Mouse (Mus musculus) CH12.LX (cell line): ENCODE data around the gene Slc47a2. TPM values are rescaled to one million over a fixed set of nuclear protein-coding genes. Genes with fewer than 3 reads are reported as not detected.

ENCODE experiments used
- DNase-seq: peaks from one replicate; pipeline ENCODE4 v3.0.0-alpha.2; 2013; ENCODE audit errors: extremely low read depth
- H3K27ac ChIP-seq: 2 replicates; pipeline ENCODE4 v1.5.1; 2012; ENCODE audit warnings: low read depth, mild to moderate bottlenecking, control low read depth, moderate library complexity; ENCODE audit not compliant: insufficient read depth
- H3K27me3 ChIP-seq: replicated peaks from 2 replicates; pipeline ENCODE3; 2012; ENCODE audit warnings: inconsistent platforms
- H3K36me3 ChIP-seq, 2 experiments: replicated peaks in 1 of 2; 2 replicates each; pipeline versions ENCODE3 to v1.6.1; 2012; ENCODE audit warnings: inconsistent platforms in 1 of 2, low read length in 1 of 2, mild to moderate bottlenecking in 1 of 2, mixed read lengths in 1 of 2, moderate library complexity in 1 of 2; ENCODE audit not compliant: control insufficient read depth in 1 of 2, insufficient read depth in 1 of 2
- H3K4me1 ChIP-seq, 2 experiments: 2 replicates each; pipeline ENCODE4 v1.6.1; 2012; ENCODE audit warnings: inconsistent platforms in 1 of 2, moderate library complexity in 1 of 2; ENCODE audit not compliant: insufficient read depth in 2 of 2, control insufficient read depth in 1 of 2
- H3K4me2 ChIP-seq: 2 replicates; pipeline ENCODE4 v1.6.1; 2012; ENCODE audit warnings: low read depth, mild to moderate bottlenecking, control low read depth; ENCODE audit not compliant: poor library complexity, insufficient read depth, severe bottlenecking
- H3K4me3 ChIP-seq, 3 experiments: fragments of 150-350 bp in 1 of 3; sonication (generic) in 1 of 3; replicated peaks in 1 of 3; 2 replicates each; pipeline versions ENCODE3 to v1.5.1; 2011 to 2012; ENCODE audit warnings: low read depth in 2 of 3, low read length in 2 of 3, mild to moderate bottlenecking in 2 of 3, moderate library complexity in 2 of 3, control low read depth in 1 of 3, improper control_type of control experiment in 1 of 3, inconsistent platforms in 1 of 3, mixed read lengths in 1 of 3; ENCODE audit not compliant: poor library complexity in 1 of 3
- H3K79me2 ChIP-seq: replicated peaks from 2 replicates; pipeline ENCODE4 v1.6.1; 2012; ENCODE audit warnings: mild to moderate bottlenecking, moderate library complexity; ENCODE audit not compliant: control insufficient read depth, poor library complexity, insufficient read depth, severe bottlenecking; ENCODE audit errors: extremely low read depth
- H3K9ac ChIP-seq: 2 replicates; pipeline ENCODE4 v1.6.1; 2012; ENCODE audit warnings: low read depth, mild to moderate bottlenecking, control low read depth, moderate library complexity; ENCODE audit not compliant: insufficient read depth
- H3K9me3 ChIP-seq: replicated peaks from 2 replicates; pipeline ENCODE3; 2012; ENCODE audit warnings: low read length, inconsistent platforms, mixed read lengths
- BHLHE40 ChIP-seq: IDR thresholded peaks from 2 replicates; pipeline ENCODE4 v1.6.1; 2011; ENCODE audit warnings: mild to moderate bottlenecking, low read depth, low read length, improper control_type of control experiment
- CHD1 ChIP-seq: IDR thresholded peaks from 2 replicates; pipeline ENCODE4 v1.6.1; 2012; ENCODE audit warnings: low read depth, low read length, improper control_type of control experiment, inconsistent platforms
- CHD2 ChIP-seq: IDR thresholded peaks from 2 replicates; pipeline ENCODE4 v1.6.1; 2011; ENCODE audit warnings: low read length, improper control_type of control experiment
- CTCF ChIP-seq, 2 experiments: IDR thresholded peaks in 1 of 2; conservative IDR thresholded peaks in 1 of 2; 2 replicates each; pipeline ENCODE4 v1.5.1; 2011 to 2012; ENCODE audit warnings: low read depth in 2 of 2, low read length in 2 of 2, improper control_type of control experiment in 1 of 2, inconsistent platforms in 1 of 2, mild to moderate bottlenecking in 1 of 2, moderate library complexity in 1 of 2
- ELF1 ChIP-seq: IDR thresholded peaks from 2 replicates; pipeline ENCODE4 v1.6.1; 2014; ENCODE audit warnings: low read depth, mild to moderate bottlenecking, inconsistent platforms, low read length, improper control_type of control experiment
- GABPA ChIP-seq: IDR thresholded peaks from 2 replicates; pipeline ENCODE4 v1.6.1; 2012; ENCODE audit warnings: low read depth, low read length, improper control_type of control experiment, inconsistent platforms; ENCODE audit not compliant: insufficient replicate concordance
- IRF4 ChIP-seq: IDR thresholded peaks from 2 replicates; pipeline ENCODE4 v1.6.1; 2014; ENCODE audit warnings: low read depth, mild to moderate bottlenecking, inconsistent platforms, low read length, improper control_type of control experiment
- JUN ChIP-seq: IDR thresholded peaks from 2 replicates; pipeline ENCODE4 v1.6.1; 2011; ENCODE audit warnings: low read depth, mild to moderate bottlenecking, low read length, improper control_type of control experiment, moderate library complexity; ENCODE audit not compliant: insufficient read depth
- MAZ ChIP-seq: IDR thresholded peaks from 2 replicates; pipeline ENCODE4 v1.6.1; 2012; ENCODE audit warnings: low read depth, mild to moderate bottlenecking, inconsistent platforms, low read length, improper control_type of control experiment, moderate library complexity
- MEF2A ChIP-seq: IDR thresholded peaks from 2 replicates; pipeline ENCODE4 v1.6.1; 2014; ENCODE audit warnings: low read depth, mild to moderate bottlenecking, inconsistent platforms, low read length, improper control_type of control experiment, borderline replicate concordance
- MYC ChIP-seq: IDR thresholded peaks from 2 replicates; pipeline ENCODE4 v1.6.1; 2011; ENCODE audit warnings: low read depth, mild to moderate bottlenecking, improper control_type of control experiment, low read length
- NELFE ChIP-seq: IDR thresholded peaks from 2 replicates; pipeline ENCODE4 v1.6.1; 2011; ENCODE audit warnings: low read depth, low read length, improper control_type of control experiment
- NRF1 ChIP-seq: IDR thresholded peaks from 2 replicates; pipeline ENCODE4 v1.6.1; 2014; ENCODE audit warnings: low read depth, mild to moderate bottlenecking, inconsistent platforms, low read length, improper control_type of control experiment, moderate library complexity
- PAX5 ChIP-seq: IDR thresholded peaks from 2 replicates; pipeline ENCODE4 v1.6.1; 2012; ENCODE audit warnings: low read length, inconsistent platforms, mixed read lengths
- POLR2A ChIP-seq: IDR thresholded peaks from 2 replicates; pipeline ENCODE4 v1.6.1; 2011; ENCODE audit warnings: low read depth, mild to moderate bottlenecking, improper control_type of control experiment, low read length
- POLR2AphosphoS2 ChIP-seq: IDR thresholded peaks from 2 replicates; pipeline ENCODE4 v1.6.1; 2011; ENCODE audit warnings: low read depth, low read length, improper control_type of control experiment
- RAD21 ChIP-seq: IDR thresholded peaks from 2 replicates; pipeline ENCODE4 v1.6.1; 2011; ENCODE audit warnings: low read depth, mild to moderate bottlenecking, low read length, improper control_type of control experiment, moderate library complexity
- SIN3A ChIP-seq: IDR thresholded peaks from 2 replicates; pipeline ENCODE4 v1.6.1; 2012; ENCODE audit warnings: low read length, improper control_type of control experiment, inconsistent platforms
- SMC3 ChIP-seq: IDR thresholded peaks from 2 replicates; pipeline ENCODE4 v1.6.1; 2011; ENCODE audit warnings: low read depth, low read length, improper control_type of control experiment
- TBP ChIP-seq: conservative IDR thresholded peaks from 2 replicates; pipeline ENCODE4 v1.6.1; 2011; ENCODE audit warnings: low read depth, low read length, improper control_type of control experiment
- TCF12 ChIP-seq: IDR thresholded peaks from 2 replicates; pipeline ENCODE4 v1.6.1; 2014; ENCODE audit warnings: low read depth, mild to moderate bottlenecking, inconsistent platforms, low read length, improper control_type of control experiment
- UBTF ChIP-seq: IDR thresholded peaks from 2 replicates; pipeline ENCODE4 v1.6.1; 2012; ENCODE audit warnings: low read depth, mild to moderate bottlenecking, inconsistent platforms, low read length, improper control_type of control experiment, moderate library complexity
- USF1 ChIP-seq: IDR thresholded peaks from 2 replicates; pipeline ENCODE4 v1.6.1; 2014; ENCODE audit warnings: low read depth, mild to moderate bottlenecking, inconsistent platforms, low read length, improper control_type of control experiment
- USF2 ChIP-seq: conservative IDR thresholded peaks from 2 replicates; pipeline ENCODE4 v1.6.1; 2011; ENCODE audit warnings: low read depth, low read length, improper control_type of control experiment
- ZC3H11A ChIP-seq: IDR thresholded peaks from 2 replicates; pipeline ENCODE4 v1.6.1; 2012; ENCODE audit warnings: low read depth, mild to moderate bottlenecking, inconsistent platforms, low read length, improper control_type of control experiment
- ZNF384 ChIP-seq: IDR thresholded peaks from 2 replicates; pipeline ENCODE4 v1.6.1; 2012; ENCODE audit warnings: low read depth, low read length, improper control_type of control experiment, inconsistent platforms
- dilution Hi-C: fragments of 300-500 bp; cut with MboI; formaldehyde crosslinking; loops from 2 replicates; pipeline ENCODE4 v1.14.3; 2020; ENCODE audit warnings: low sequenced_read_pairs; ENCODE audit not compliant: extremely low pct_unique_long_range_greater_than_20kb, extremely low pct_ligation_motif_present
- in situ Hi-C: fragments of 300-500 bp; cut with MboI; formaldehyde crosslinking; loops from 3 replicates; pipeline ENCODE4 v1.14.3; 2019; ENCODE audit warnings: low sequenced_read_pairs, low pct_ligation_motif_present, low pct_unique_long_range_greater_than_20kb, mixed read lengths
- polyA plus RNA-seq: library from polyadenylated mRNA; unstranded; fragments of >175 nt; gene quantifications from 2 replicates; pipeline ENCODE4 v1.2.1, GENCODE M21; 2012; ENCODE audit warnings: low read depth; ENCODE audit not compliant: insufficient read length
- total RNA-seq, 2 experiments: library from RNA; depleted of rRNA; stranded (reverse); fragments of 300-350 nt in 1 of 2; fragments of >200 nt in 1 of 2; gene quantifications; 2 replicates each; pipeline ENCODE4 v1.2.3; 2012 to 2014

The Slc47a2 gene
- total and polyA plus RNA-seq, 3 experiments = 0.08 to 0.68 (median 0.39) TPM

DNA sequence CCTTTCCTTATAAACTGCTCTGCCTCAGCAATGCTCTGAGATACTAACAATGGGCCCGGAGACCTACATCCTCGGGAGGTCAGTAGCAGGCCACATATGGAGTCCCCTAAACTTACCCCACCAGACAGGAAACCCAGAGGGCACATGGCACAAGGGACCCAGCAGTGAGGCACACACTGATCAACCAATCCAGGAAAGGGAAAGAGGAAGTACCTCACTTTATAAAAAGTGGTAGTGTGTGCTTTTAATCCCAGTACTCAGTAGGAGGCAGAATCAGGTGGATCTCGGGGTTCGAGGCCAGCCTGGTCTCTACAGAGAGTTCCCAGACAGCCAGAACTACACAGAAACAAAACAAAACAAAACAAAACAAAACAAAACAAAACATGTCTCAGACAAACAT is 2.3 kb downstream of the Slc47a2 start:
- H3K9me3 ChIP-seq = peaks cover 1% of the 10 kb centered on the region
- no peak for TF ChIP-seq MAZ
- TF ChIP-seq UBTF = no peak
- no peak for TF ChIP-seq POLR2AphosphoS2
- no peak for TF ChIP-seq BHLHE40
- no peak for TF ChIP-seq ELF1
- no peak for TF ChIP-seq TBP
- TF ChIP-seq MYC = no peak
- TF ChIP-seq NRF1 = no peak
- TF ChIP-seq NELFE = no peak
- no peak for TF ChIP-seq ZC3H11A
- TF ChIP-seq ZNF384 = no peak
- no peak for TF ChIP-seq TCF12
- TF ChIP-seq CTCF (conservative IDR thresholded peaks at IDR 0.05 in 1 of 2, IDR thresholded peaks at IDR 0.05 in 1 of 2; ENCODE audit: low read depth in 2 of 2, low read length in 2 of 2) = no peak
- TF ChIP-seq USF2 = no peak
- TF ChIP-seq GABPA = no peak
- no peak for TF ChIP-seq IRF4
- no peak for TF ChIP-seq CHD2
- TF ChIP-seq SIN3A = no peak
- TF ChIP-seq, all 38 proteins: peak for 0
- peaks cover 0 to 5% of the 10 kb centered on the region in 2 experiments; a peak in 1 of 4 replicates for H3K4me1 ChIP-seq
- no peaks in the 10 kb centered on the region for H3K27me3 ChIP-seq
- no peaks in the 10 kb centered on the region for H3K79me2 ChIP-seq
- H3K4me3 ChIP-seq = no peak overlapping the region
- H3K27ac ChIP-seq = no peak overlapping the region
- in situ Hi-C loops (loop anchor here (5.0 kb wide), 1 partner anchor 148 kb away; no protein-coding TSS in a partner anchor), dilution Hi-C loops (no loop called here)
- H3K4me2 ChIP-seq = no peak overlapping the region
- no peak overlapping the region for H3K9ac ChIP-seq
- peaks cover 18 to 35% of the 10 kb centered on the region in 2 experiments for H3K36me3 ChIP-seq
- DNase-seq = no peak

DNA sequence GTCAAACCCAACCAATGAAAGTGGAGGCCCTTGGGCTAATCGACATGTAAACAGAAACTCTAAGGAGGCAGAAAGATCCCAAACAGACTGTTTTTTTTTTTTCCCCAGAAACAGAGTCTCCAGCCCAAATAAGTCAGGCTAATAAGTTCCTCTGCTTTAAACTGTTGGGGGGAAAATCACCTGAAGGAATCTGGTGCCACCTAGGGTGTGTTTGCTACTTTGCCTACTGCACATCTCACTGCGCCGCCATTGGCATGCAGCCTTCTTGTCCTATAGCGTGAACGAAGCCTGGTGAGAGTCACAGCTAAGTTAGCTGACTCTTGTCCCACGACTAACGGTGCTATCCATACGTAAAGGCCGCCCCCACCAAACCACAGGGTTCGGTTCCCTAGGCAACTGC is 5.1 kb downstream of the Slc47a2 start:
- Histone ChIP-seq H3K9me3 (peaks cover 2% of the 10 kb centered on the region), H3K27me3 (peaks cover 2% of the 10 kb centered on the region), H3K4me1 (peaks cover 0 to 5% of the 10 kb centered on the region in 2 experiments; a peak in 1 of 4 replicates), H3K9ac (no peak overlapping the region), H3K79me2 (no peaks in the 10 kb centered on the region), H3K4me3 (no peak overlapping the region), H3K27ac (no peak overlapping the region), H3K4me2 (no peak overlapping the region), H3K36me3 (peaks cover 6 to 9% of the 10 kb centered on the region in 2 experiments)
- in situ Hi-C loops (no loop called here), dilution Hi-C loops (no loop called here)
- TF ChIP-seq POLR2A = no peak
- no peak for TF ChIP-seq CHD2
- no peak for TF ChIP-seq BHLHE40
- TF ChIP-seq SMC3 = peak; percentile 79
- TF ChIP-seq CTCF (conservative IDR thresholded peaks at IDR 0.05 in 1 of 2, IDR thresholded peaks at IDR 0.05 in 1 of 2; ENCODE audit: low read depth in 2 of 2, low read length in 2 of 2) = peak in 1 of 2 experiments; percentile 71; a peak in 2 of 4 replicates
- TF ChIP-seq USF1 = no peak
- no peak for TF ChIP-seq MYC
- no peak for TF ChIP-seq USF2
- no peak for TF ChIP-seq PAX5
- TF ChIP-seq JUN = no peak
- TF ChIP-seq ELF1 = no peak
- no peak; the same call in 1 of the 2 replicates for TF ChIP-seq ZC3H11A
- TF ChIP-seq TCF12 = 0 out of 2 replicates have a peak, but pooled peaks have one; percentile 16
- no peak for TF ChIP-seq UBTF
- no peak for TF ChIP-seq IRF4
- no peak for TF ChIP-seq CHD1
- no peak for TF ChIP-seq MAZ
- TF ChIP-seq RAD21 = peak; percentile 84
- TF ChIP-seq MEF2A = no peak
- DNase-seq = peak; percentile 24
